Comparison of ENCODE assay signal across 10 mouse cellular contexts in genomic region chr1:181543711-181544383, GRCm38 (mm10). TPM values are rescaled to one million over a fixed set of nuclear protein-coding genes. Genes with fewer than 3 reads are reported as not detected.
DNase-seq lines count a peak whose midpoint lies in the region; TF ChIP-seq lines count a peak whose summit lies in the region.
"Had no signal": no experiment of that assay in that cellular context is flagged by ENCODE, and none has a peak within 500 bp of the region (broad histone marks: within the 10 kb centered on the region; RNA-seq: fewer than 3 reads in every experiment).

No protein-coding gene starts in this region.

- H3K4me1 ChIP-seq in heart, adult 2 months (ENCODE audit: control insufficient read depth, insufficient read depth, low read length) = no peaks in the 10 kb centered on the region
- no peaks in the 10 kb centered on the region for H3K4me1 ChIP-seq in thymus, adult 2 months (replicated peaks; ENCODE audit: control insufficient read depth, insufficient read depth, low read length)
- no peaks in the 10 kb centered on the region for H3K4me1 ChIP-seq in cortical plate, adult 2 months (ENCODE audit: control insufficient read depth, insufficient read depth, low read length)

- TF ChIP-seq CTCF in heart, adult 2 months (IDR thresholded peaks at IDR 0.05) = peak; percentile 69
- TF ChIP-seq CTCF in thymus, adult 2 months (IDR thresholded peaks at IDR 0.05; ENCODE audit: borderline replicate concordance, control insufficient read depth, extremely low read depth, insufficient read depth, low read length, poor library complexity) = no peak
- TF ChIP-seq CTCF in cortical plate, adult 2 months (IDR thresholded peaks at IDR 0.05; ENCODE audit: extremely low read depth, insufficient read depth, low read length) = peak; percentile 35; the same call in 1 of the 2 replicates

- H3K36me3 ChIP-seq in heart, adult 2 months (ENCODE audit: control insufficient read depth, insufficient read depth, low read length) = no peaks in the 10 kb centered on the region
- H3K36me3 ChIP-seq in thymus, adult 2 months (ENCODE audit: control insufficient read depth, insufficient read depth, low read length) = no peaks in the 10 kb centered on the region

- peak in 1 of 2 experiments; percentile 37 for DNase-seq in heart, adult 2 months
- DNase-seq in heart, adult 11 months = no peak
- peak; percentile 8 for DNase-seq in thymus, adult 2 months
- no peak for DNase-seq in thymus, postnatal 0 days (ENCODE audit: low spot score)
- DNase-seq in retina, embryonic 14.5 days (ENCODE audit: low spot score) = peak; percentile 56
- DNase-seq in right cerebral cortex, adult 2 months (ENCODE audit: low spot score in 2 of 2) = no peak
- DNase-seq in neural tube, embryonic 10.5 days (ENCODE audit: extremely low spot score, low spot score) = no peak

- H3K27ac ChIP-seq in heart, adult 2 months = no peak overlapping the region
- no peak overlapping the region for H3K27ac ChIP-seq in thymus, adult 2 months (ENCODE audit: control insufficient read depth, insufficient read depth, low read length)
- H3K27ac ChIP-seq in cortical plate, adult 2 months (ENCODE audit: insufficient read depth, low read length) = no peak overlapping the region

- H3K27me3 ChIP-seq in heart, adult 2 months (ENCODE audit: control insufficient read depth, insufficient read depth, low read length) = no peaks in the 10 kb centered on the region
- H3K27me3 ChIP-seq in thymus, adult 2 months (ENCODE audit: control insufficient read depth, insufficient read depth, low read length) = no peaks in the 10 kb centered on the region

- no peak for TF ChIP-seq POLR2A in heart, adult 2 months (IDR thresholded peaks at IDR 0.05; ENCODE audit: insufficient read depth, low read depth, low read length)
- TF ChIP-seq POLR2A in thymus, adult 2 months (IDR thresholded peaks at IDR 0.05; ENCODE audit: control insufficient read depth, extremely low read depth, insufficient read depth, low read length, poor library complexity) = no peak
- no peak for TF ChIP-seq POLR2A in cortical plate, adult 2 months (IDR thresholded peaks at IDR 0.05; ENCODE audit: extremely low read depth, insufficient read depth, low read length)

- intact Hi-C loops in heart, adult 2 months (cut with DNase I) = loop anchor here (10.0 kb wide), 1 partner anchor 269 kb away; no protein-coding TSS in a partner anchor

- H3K9ac ChIP-seq in heart, adult 2 months (ENCODE audit: low read depth, low read length) = no peak overlapping the region

- WGBS in heart, adult 2 months = 68% methylated on average over 5 of the region's 5 CpGs
- 86% methylated on average over 5 of the region's 5 CpGs for WGBS in thymus, adult 2 months

- no peak for TF ChIP-seq EP300 in heart, adult 2 months (IDR thresholded peaks at IDR 0.05; ENCODE audit: insufficient read depth, low read depth, low read length)

- H3K4me3 ChIP-seq in heart, adult 2 months = no peak overlapping the region
- no peak overlapping the region for H3K4me3 ChIP-seq in thymus, adult 2 months (ENCODE audit: control insufficient read depth, insufficient read depth, low read length)
- no peak overlapping the region for H3K4me3 ChIP-seq in cortical plate, adult 2 months (ENCODE audit: insufficient read depth, low read length)
- H3K4me3 ChIP-seq: megakaryocyte, embryonic 14.5 days had no signal

- no peaks in the 10 kb centered on the region for H3K79me2 ChIP-seq in heart, adult 2 months (replicated peaks; ENCODE audit: control insufficient read depth, insufficient read depth, low read length)

RNA-seq across cellular contexts. Expression of gene Dnah14, which starts 32.5 kb away (rescaled TPM):
- not detected for total RNA-seq in heart, adult 2 months (2021)
- polyA plus RNA-seq in heart, adult 2 months (2012; rRNA removed) = 0.23 TPM in 1 of 2 replicates, not detected in the other
- 0.09 TPM in 1 of 2 replicates, not detected in the other for polyA plus RNA-seq in thymus, adult 2 months (2012; rRNA removed)
- polyA plus RNA-seq in thymus, postnatal 0 days (2015; fragmentation: Nextera tagmentation; extraction: Ambion mirVana) = 5.7 and 6.2 TPM in 2 replicates
- polyA plus RNA-seq in cortical plate, adult 2 months (2012; rRNA removed) = 2.2 and 4.0 TPM in 2 replicates

RNA-seq across cellular contexts. Expression of gene Ccdc121, which starts 32.6 kb away (rescaled TPM):
- total RNA-seq in heart, adult 2 months (2021) = not detected
- polyA plus RNA-seq in heart, adult 2 months (2012; rRNA removed) = 0.06 TPM in 1 of 2 replicates, not detected in the other
- not detected in 2 replicates for polyA plus RNA-seq in thymus, adult 2 months (2012; rRNA removed)
- polyA plus RNA-seq in thymus, postnatal 0 days (2015; fragmentation: Nextera tagmentation; extraction: Ambion mirVana) = 0.09 and 0.18 TPM in 2 replicates
- polyA plus RNA-seq in cortical plate, adult 2 months (2012; rRNA removed) = 0.26 and 0.54 TPM in 2 replicates
- polyA plus RNA-seq: intestine, embryonic 14.5 days had no signal

Comparison
In these comparisons a context has a peak if more than half of its experiments do, and no peak if none do; other contexts are left out.
1. DNase-seq: peak in thymus, adult 2 months (single experiment) and retina, embryonic 14.5 days (single experiment); none in heart, adult 11 months (single experiment), thymus, postnatal 0 days (single experiment), right cerebral cortex, adult 2 months (0 of 2) and neural tube, embryonic 10.5 days (single experiment).